Mouse (Mus musculus): Measurements from ENCODE around the gene Alb. TPM values are rescaled to one million over a fixed set of nuclear protein-coding genes. Genes with fewer than 3 reads are reported as not detected.

Gene Alb
- not detected for polyA plus RNA-seq (2017; shearing (Covaris generic))

GRCm38 (mm10) chr5:90460619-90461018 is at the start of gene Alb:
Gene Alb, plus strand, starts transcription at chr5:90460897.

GRCm38 (mm10) chr5:90490518-90490917 is 29.8 kb downstream of the Alb start, which contains the start of gene Afp:
Gene Afp, plus strand, starts transcription at chr5:90490737.

GRCm38 (mm10) chr5:90518356-90519100 is 57.8 kb downstream of the Alb start, which contains the start of gene Afm:
Gene Afm, plus strand, starts transcription at chr5:90518932.

Other genes with a start within 250 kb of the Alb start
- 41.0 TPM for gene Cox18, start 236.9 kb upstream of the Alb start, polyA plus RNA-seq (2017; shearing (Covaris generic))
- 28.7 TPM for gene Ankrd17, start 94.3 kb upstream of the Alb start, polyA plus RNA-seq (2017; shearing (Covaris generic))
- gene Gm9958, start 93.7 kb upstream of the Alb start, polyA plus RNA-seq (2017; shearing (Covaris generic)), result 2.9 TPM
- gene Afp, start 29.8 kb downstream of the Alb start, polyA plus RNA-seq (2017; shearing (Covaris generic)), result 6.3 TPM
- gene Afm, start 58.0 kb downstream of the Alb start, polyA plus RNA-seq (2017; shearing (Covaris generic)), result 0.11 TPM
- not detected for gene 5830473C10Rik, start 100.2 kb downstream of the Alb start, polyA plus RNA-seq (2017; shearing (Covaris generic))
- 0.48 TPM for gene Rassf6, start 179.8 kb downstream of the Alb start, polyA plus RNA-seq (2017; shearing (Covaris generic))